Mouse (Mus musculus): ENCODE measurements around the gene Erbb3.

- TF ChIP-seq POLR2A (IDR thresholded peaks at IDR 0.05; ENCODE audit: borderline replicate concordance, extremely low read depth, low read depth, low read length) (no peak), CTCF (IDR thresholded peaks at IDR 0.05; ENCODE audit: insufficient read depth, low read length) (no peak)
Measured at GRCm38 (mm10) chr10:128635697-128636096, 46.2 kb upstream of the Erbb3 start.

Measured in lung, adult 2 months (tissue).